ENCODE assay signal across 7 mouse cellular contexts in genomic region chr11:65124913-65125418, GRCm38 (mm10). TPM values are rescaled to one million over a fixed set of nuclear protein-coding genes. Genes with fewer than 3 reads are reported as not detected.
DNase-seq lines count a peak whose midpoint lies in the region; ATAC-seq lines count a peak whose summit lies in the region.

No protein-coding gene starts in this region.

- intact Hi-C loops in gastrocnemius, postnatal 14 days (cut with DNase I; ENCODE audit: low total_unique reads): no loop called here

- WGBS in hindbrain, embryonic 16.5 days: 54% methylated on average over 8 of the region's 8 CpGs
- WGBS in lung, embryonic 15.5 days: 38% methylated on average over 8 of the region's 8 CpGs
- 59% methylated on average over 8 of the region's 8 CpGs for WGBS in stomach, embryonic 14.5 days

- H3K27ac ChIP-seq in hindbrain, embryonic 16.5 days (ENCODE audit: low read depth, low read length): peak overlapping the region; percentile 44; the same call in 1 of the 2 replicates
- no peak overlapping the region for H3K27ac ChIP-seq in lung, embryonic 15.5 days
- H3K27ac ChIP-seq in stomach, embryonic 14.5 days (ENCODE audit: low read length): no peak overlapping the region

- H3K4me1 ChIP-seq in hindbrain, embryonic 16.5 days (ENCODE audit: control insufficient read depth, insufficient read depth, low read depth, low read length): peaks cover 18% of the 10 kb centered on the region
- peaks cover 8% of the 10 kb centered on the region for H3K4me1 ChIP-seq in lung, embryonic 15.5 days
- 0 out of 2 replicates have a peak, but pooled peaks cover 3% of the 10 kb centered on the region for H3K4me1 ChIP-seq in stomach, embryonic 14.5 days (ENCODE audit: control insufficient read depth, insufficient read depth, low read length)

- H3K9ac ChIP-seq in hindbrain, embryonic 16.5 days (ENCODE audit: low read depth, low read length): no peak overlapping the region; the same call in 1 of the 2 replicates
- H3K9ac ChIP-seq in lung, embryonic 15.5 days: no peak overlapping the region
- no peak overlapping the region for H3K9ac ChIP-seq in stomach, embryonic 14.5 days (replicated peaks; ENCODE audit: low read depth, low read length)

- peak; percentile 48 for DNase-seq in cerebellum, adult 11 months
- DNase-seq in cerebellum, postnatal 36 days: peak; percentile 46 to 50
- peak; percentile 33 for DNase-seq in gastrocnemius, postnatal 14 days

- H3K36me3 ChIP-seq in hindbrain, embryonic 16.5 days (ENCODE audit: control insufficient read depth, insufficient read depth, low read length): no peaks in the 10 kb centered on the region
- H3K36me3 ChIP-seq in lung, embryonic 15.5 days: no peaks in the 10 kb centered on the region
- H3K36me3 ChIP-seq in stomach, embryonic 14.5 days (ENCODE audit: control insufficient read depth, insufficient read depth, low read length): no peaks in the 10 kb centered on the region

- H3K27me3 ChIP-seq in hindbrain, embryonic 16.5 days (replicated peaks; ENCODE audit: control insufficient read depth, insufficient read depth, low read length): no peaks in the 10 kb centered on the region
- no peaks in the 10 kb centered on the region for H3K27me3 ChIP-seq in lung, embryonic 15.5 days
- H3K27me3 ChIP-seq in stomach, embryonic 14.5 days (ENCODE audit: control insufficient read depth, insufficient read depth, low read length): no peaks in the 10 kb centered on the region

- ATAC-seq in hindbrain, embryonic 16.5 days: peak; percentile 92
- ATAC-seq in lung, embryonic 15.5 days (ENCODE audit: borderline replicate concordance, extremely low read depth, low FRiP score, low TSS enrichment): peak; percentile 76
- peak; percentile 58 for ATAC-seq in stomach, embryonic 14.5 days (ENCODE audit: insufficient number of reproducible peaks, insufficient read depth, low FRiP score, low read depth)
- no peak for ATAC-seq in activated CD4-positive, CD25-positive, alpha-beta regulatory T cell, adult 4 months

- H3K4me3 ChIP-seq in hindbrain, embryonic 16.5 days (ENCODE audit: low read length): no peak overlapping the region
- H3K4me3 ChIP-seq in lung, embryonic 15.5 days: no peak overlapping the region
- no peak overlapping the region for H3K4me3 ChIP-seq in stomach, embryonic 14.5 days (ENCODE audit: low read depth, low read length)

- H3K4me2 ChIP-seq in hindbrain, embryonic 16.5 days (ENCODE audit: low read length): peak overlapping the region; percentile 7; the same call in 1 of the 2 replicates
- no peak overlapping the region for H3K4me2 ChIP-seq in lung, embryonic 15.5 days
- H3K4me2 ChIP-seq in stomach, embryonic 14.5 days (replicated peaks; ENCODE audit: low read depth, low read length): no peak overlapping the region

- H3K9me3 ChIP-seq in hindbrain, embryonic 16.5 days (ENCODE audit: control insufficient read depth, low read length): no peaks in the 10 kb centered on the region
- H3K9me3 ChIP-seq in lung, embryonic 15.5 days: no peaks in the 10 kb centered on the region
- H3K9me3 ChIP-seq in stomach, embryonic 14.5 days (ENCODE audit: control insufficient read depth, low read depth, low read length): no peaks in the 10 kb centered on the region

RNA-seq across cellular contexts. Expression of gene 1700086D15Rik, which starts 34.7 kb away (rescaled TPM):
- total RNA-seq in gastrocnemius, postnatal 14 days (2021): not detected
- 0.19 TPM in 1 of 2 replicates, not detected in the other for polyA plus RNA-seq in hindbrain, embryonic 16.5 days (2015; fragmentation: Nextera tagmentation; extraction: Ambion mirVana)
- 0.20 and 0.22 TPM in 2 replicates for polyA plus RNA-seq in lung, embryonic 15.5 days (2015; fragmentation: Nextera tagmentation; extraction: Ambion mirVana)
- 0.24 TPM in 1 of 2 replicates, not detected in the other for polyA plus RNA-seq in stomach, embryonic 14.5 days (2014; fragmentation: Nextera tagmentation; extraction: Ambion mirVana)
- polyA plus RNA-seq in activated CD4-positive, CD25-positive, alpha-beta regulatory T cell, adult 4 months (2017; shearing (Covaris generic)): not detected

RNA-seq across cellular contexts. Expression of gene Arhgap44, which starts 37.8 kb away (rescaled TPM):
- total RNA-seq in gastrocnemius, postnatal 14 days (2021): 1 to 10 TPM; 5.1 to 5.9 TPM
- 20.7 and 21.8 TPM in 2 replicates for polyA plus RNA-seq in hindbrain, embryonic 16.5 days (2015; fragmentation: Nextera tagmentation; extraction: Ambion mirVana)
- polyA plus RNA-seq in lung, embryonic 15.5 days (2015; fragmentation: Nextera tagmentation; extraction: Ambion mirVana): 12.9 and 15.8 TPM in 2 replicates
- 7.5 and 9.1 TPM in 2 replicates for polyA plus RNA-seq in stomach, embryonic 14.5 days (2014; fragmentation: Nextera tagmentation; extraction: Ambion mirVana)
- polyA plus RNA-seq in activated CD4-positive, CD25-positive, alpha-beta regulatory T cell, adult 4 months (2017; shearing (Covaris generic)): under 1 TPM in 1 of 2 experiments, not detected in 1; 0.25 TPM
